Mouse (Mus musculus) heart, adult 2 months (tissue): Measurements from ENCODE around the gene Tomm6.

Experiments
- CTCF ChIP-seq: fragments of 200-600 bp; IDR thresholded peaks from 2 replicates; pipeline ENCODE4 v1.8.1; 2022; ENCODE audit warnings: antibody characterized with exemption, mild to moderate bottlenecking, moderate library complexity
- EP300 ChIP-seq: fragments of 200-500 bp; IDR thresholded peaks from 2 replicates; pipeline ENCODE4 v1.6.1; 2011; ENCODE audit warnings: low read depth, low read length, control low read depth; ENCODE audit not compliant: insufficient read depth
- POLR2A ChIP-seq: fragments of 200-500 bp; IDR thresholded peaks from 2 replicates; pipeline ENCODE4 v1.6.1; 2011; ENCODE audit warnings: mild to moderate bottlenecking, low read depth, low read length, control low read depth; ENCODE audit not compliant: insufficient read depth

GRCm38 (mm10) chr17:47699055-47699454, 10.9 kb upstream of the Tomm6 start:
- TF ChIP-seq EP300, result no peak
- no peak for TF ChIP-seq POLR2A
- no peak for TF ChIP-seq CTCF
